Mouse (Mus musculus) heart, adult 2 months (tissue): ENCODE data around the gene Rab7b.

Source experiments
- CTCF ChIP-seq: fragments of 200-600 bp; IDR thresholded peaks from 2 replicates; pipeline ENCODE4 v1.8.1; 2022; ENCODE audit warnings: antibody characterized with exemption, mild to moderate bottlenecking, moderate library complexity
- EP300 ChIP-seq: fragments of 200-500 bp; IDR thresholded peaks from 2 replicates; pipeline ENCODE4 v1.6.1; 2011; ENCODE audit warnings: low read depth, low read length, control low read depth; ENCODE audit not compliant: insufficient read depth
- POLR2A ChIP-seq: fragments of 200-500 bp; IDR thresholded peaks from 2 replicates; pipeline ENCODE4 v1.6.1; 2011; ENCODE audit warnings: mild to moderate bottlenecking, low read depth, low read length, control low read depth; ENCODE audit not compliant: insufficient read depth

DNA sequence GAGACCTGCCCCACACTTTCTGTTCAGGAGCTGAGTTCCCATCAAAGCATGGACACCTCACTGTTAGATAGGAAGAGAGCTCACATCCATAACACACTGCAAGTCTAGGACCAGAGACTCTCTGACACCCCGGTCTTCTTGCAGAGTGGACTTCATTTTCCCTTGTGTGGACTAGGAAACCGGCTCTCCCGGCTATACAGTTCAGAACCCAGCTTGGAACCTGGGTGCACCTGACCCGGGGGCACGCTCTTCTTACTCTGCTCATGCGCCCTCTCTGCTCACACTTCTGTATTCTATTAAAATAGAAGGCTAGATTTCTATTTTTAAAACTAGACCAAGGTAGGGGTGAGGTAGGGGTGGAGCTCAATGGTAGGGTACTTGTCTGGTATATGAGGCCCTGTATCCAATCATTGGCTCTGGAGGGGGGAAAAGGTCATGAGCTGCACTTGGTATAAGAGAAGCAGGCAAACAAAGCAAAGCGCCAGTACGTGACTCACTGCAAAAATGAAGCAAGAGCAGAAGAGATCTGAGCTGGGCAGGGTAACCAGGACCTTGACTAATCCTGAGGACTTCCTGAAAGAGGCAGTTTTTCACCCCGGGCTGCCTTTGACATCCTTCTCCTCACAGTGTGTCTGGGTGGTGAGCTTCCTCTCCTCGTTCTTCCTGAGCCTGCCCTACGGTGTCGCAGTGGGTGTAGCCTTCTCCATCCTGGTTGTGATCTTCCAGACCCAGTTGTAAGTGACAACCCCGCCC, 72.8 kb downstream of the Rab7b start:
- TF ChIP-seq POLR2A (no peak), CTCF (no peak), EP300 (no peak)
